Mouse (Mus musculus): ENCODE measurements around the gene Tmem59. TPM values are rescaled to one million over a fixed set of nuclear protein-coding genes. Genes with fewer than 3 reads are reported as not detected.

The Tmem59 gene
- polyA plus RNA-seq, 1 experiment from 2014 or later = 359 TPM

- Histone ChIP-seq H3K9me3 (replicated peaks; ENCODE audit: control insufficient read depth, low read length, poor library complexity, severe bottlenecking) (no peaks in the 10 kb centered on the region), H3K4me2 (ENCODE audit: low read length) (no peak overlapping the region), H3K27ac (ENCODE audit: low read length) (no peak overlapping the region), H3K9ac (ENCODE audit: low read depth, low read length) (no peak overlapping the region), H3K27me3 (ENCODE audit: control insufficient read depth, insufficient read depth, low read depth, low read length) (no peaks in the 10 kb centered on the region), H3K4me1 (ENCODE audit: control insufficient read depth, insufficient read depth, low read length) (no peaks in the 10 kb centered on the region), H3K36me3 (ENCODE audit: control insufficient read depth, insufficient read depth, low read length) (peaks cover 45% of the 10 kb centered on the region), H3K4me3 (ENCODE audit: low read depth, low read length) (no peak overlapping the region)
- ATAC-seq = no peak
- 95% methylated on average over 3 of the region's 3 CpGs for WGBS
Observed at GRCm38 (mm10) chr4:107193841-107194240, 15.6 kb downstream of the Tmem59 start.

- H3K4me3 ChIP-seq (ENCODE audit: low read depth, low read length) = no peak overlapping the region
- peaks cover 48% of the 10 kb centered on the region for H3K36me3 ChIP-seq (ENCODE audit: control insufficient read depth, insufficient read depth, low read length)
- H3K4me2 ChIP-seq (ENCODE audit: low read length) = no peak overlapping the region
- H3K27ac ChIP-seq (ENCODE audit: low read length) = no peak overlapping the region
- 97% methylated on average over 2 of the region's 2 CpGs for WGBS
- no peaks in the 10 kb centered on the region for H3K27me3 ChIP-seq (ENCODE audit: control insufficient read depth, insufficient read depth, low read depth, low read length)
- ATAC-seq = no peak
- no peaks in the 10 kb centered on the region for H3K4me1 ChIP-seq (ENCODE audit: control insufficient read depth, insufficient read depth, low read length)
- no peaks in the 10 kb centered on the region for H3K9me3 ChIP-seq (replicated peaks; ENCODE audit: control insufficient read depth, low read length, poor library complexity, severe bottlenecking)
- H3K9ac ChIP-seq (ENCODE audit: low read depth, low read length) = no peak overlapping the region
Observed at GRCm38 (mm10) chr4:107196454-107196853, 18.3 kb downstream of the Tmem59 start.

GRCm38 (mm10) chr4:107198072-107198471, 19.9 kb downstream of the Tmem59 start:
- 99% methylated on average over 5 of the region's 5 CpGs for WGBS

GRCm38 (mm10) chr4:107201779-107202178, 23.6 kb downstream of the Tmem59 start:
- Histone ChIP-seq H3K4me3 (ENCODE audit: low read depth, low read length) (no peak overlapping the region), H3K27me3 (ENCODE audit: control insufficient read depth, insufficient read depth, low read depth, low read length) (no peaks in the 10 kb centered on the region), H3K4me1 (ENCODE audit: control insufficient read depth, insufficient read depth, low read length) (no peaks in the 10 kb centered on the region), H3K27ac (ENCODE audit: low read length) (no peak overlapping the region), H3K36me3 (ENCODE audit: control insufficient read depth, insufficient read depth, low read length) (peaks cover 39% of the 10 kb centered on the region), H3K9ac (ENCODE audit: low read depth, low read length) (no peak overlapping the region), H3K4me2 (ENCODE audit: low read length) (no peak overlapping the region), H3K9me3 (replicated peaks; ENCODE audit: control insufficient read depth, low read length, poor library complexity, severe bottlenecking) (no peaks in the 10 kb centered on the region)
- WGBS = 96% methylated on average over 3 of the region's 3 CpGs
- ATAC-seq = no peak

More at GRCm38 (mm10) chr4:107198072-107198471, 19.9 kb downstream of the Tmem59 start:
- no peak overlapping the region for H3K9ac ChIP-seq (ENCODE audit: low read depth, low read length)
- no peak overlapping the region for H3K4me3 ChIP-seq (ENCODE audit: low read depth, low read length)
- no peaks in the 10 kb centered on the region for H3K4me1 ChIP-seq (ENCODE audit: control insufficient read depth, insufficient read depth, low read length)
- no peaks in the 10 kb centered on the region for H3K9me3 ChIP-seq (replicated peaks; ENCODE audit: control insufficient read depth, low read length, poor library complexity, severe bottlenecking)
- no peak overlapping the region for H3K27ac ChIP-seq (ENCODE audit: low read length)
- no peaks in the 10 kb centered on the region for H3K27me3 ChIP-seq (ENCODE audit: control insufficient read depth, insufficient read depth, low read depth, low read length)
- no peak for ATAC-seq
- peaks cover 52% of the 10 kb centered on the region for H3K36me3 ChIP-seq (ENCODE audit: control insufficient read depth, insufficient read depth, low read length)
- H3K4me2 ChIP-seq (ENCODE audit: low read length) = no peak overlapping the region

- Histone ChIP-seq H3K4me2 (ENCODE audit: low read length) (no peak overlapping the region), H3K27me3 (ENCODE audit: control insufficient read depth, insufficient read depth, low read depth, low read length) (no peaks in the 10 kb centered on the region), H3K36me3 (ENCODE audit: control insufficient read depth, insufficient read depth, low read length) (peaks cover 32% of the 10 kb centered on the region), H3K9me3 (replicated peaks; ENCODE audit: control insufficient read depth, low read length, poor library complexity, severe bottlenecking) (no peaks in the 10 kb centered on the region), H3K27ac (ENCODE audit: low read length) (no peak overlapping the region), H3K9ac (ENCODE audit: low read depth, low read length) (no peak overlapping the region), H3K4me1 (ENCODE audit: control insufficient read depth, insufficient read depth, low read length) (no peaks in the 10 kb centered on the region), H3K4me3 (ENCODE audit: low read depth, low read length) (no peak overlapping the region)
- ATAC-seq = no peak
- 91% methylated on average over 7 of the region's 7 CpGs for WGBS
Observed at GRCm38 (mm10) chr4:107203001-107203400, 24.8 kb downstream of the Tmem59 start.

- ATAC-seq = no peak
- no peak overlapping the region for H3K4me2 ChIP-seq (ENCODE audit: low read length)
- H3K9ac ChIP-seq (ENCODE audit: low read depth, low read length) = no peak overlapping the region
- no peaks in the 10 kb centered on the region for H3K27me3 ChIP-seq (ENCODE audit: control insufficient read depth, insufficient read depth, low read depth, low read length)
- no peaks in the 10 kb centered on the region for H3K4me1 ChIP-seq (ENCODE audit: control insufficient read depth, insufficient read depth, low read length)
- peaks cover 8% of the 10 kb centered on the region for H3K36me3 ChIP-seq (ENCODE audit: control insufficient read depth, insufficient read depth, low read length)
- 98% methylated on average over 2 of the region's 2 CpGs for WGBS
- no peaks in the 10 kb centered on the region for H3K9me3 ChIP-seq (replicated peaks; ENCODE audit: control insufficient read depth, low read length, poor library complexity, severe bottlenecking)
- no peak overlapping the region for H3K4me3 ChIP-seq (ENCODE audit: low read depth, low read length)
- no peak overlapping the region for H3K27ac ChIP-seq (ENCODE audit: low read length)
Observed at GRCm38 (mm10) chr4:107207016-107207415, 28.8 kb downstream of the Tmem59 start.

GRCm38 (mm10) chr4:107208880-107209279, 30.7 kb downstream of the Tmem59 start, which contains the start of gene Ldlrad1:
Ldlrad1 (plus strand) TSS chr4:107209180.
- H3K9ac ChIP-seq (ENCODE audit: low read depth, low read length) = no peak within 1 kb of the TSS
- H3K4me1 ChIP-seq (ENCODE audit: control insufficient read depth, insufficient read depth, low read length) = no peaks in the 10 kb centered on the region
- no peak within 1 kb of the TSS for H3K4me3 ChIP-seq (ENCODE audit: low read depth, low read length)
- ATAC-seq = no peak
- no peak within 1 kb of the TSS for H3K27ac ChIP-seq (ENCODE audit: low read length)
- WGBS = 91% methylated on average over 3 of the region's 3 CpGs
- no peaks in the 10 kb centered on the region for H3K36me3 ChIP-seq (ENCODE audit: control insufficient read depth, insufficient read depth, low read length)
- H3K4me2 ChIP-seq (ENCODE audit: low read length) = no peak within 1 kb of the TSS
- no peaks in the 10 kb centered on the region for H3K27me3 ChIP-seq (ENCODE audit: control insufficient read depth, insufficient read depth, low read depth, low read length)
- no peaks in the 10 kb centered on the region for H3K9me3 ChIP-seq (replicated peaks; ENCODE audit: control insufficient read depth, low read length, poor library complexity, severe bottlenecking)

GRCm38 (mm10) chr4:107210483-107211097, 32.4 kb downstream of the Tmem59 start:
- 83% methylated on average over 5 of the region's 5 CpGs for WGBS
- Histone ChIP-seq H3K4me1 (ENCODE audit: control insufficient read depth, insufficient read depth, low read length) (no peaks in the 10 kb centered on the region), H3K4me3 (ENCODE audit: low read depth, low read length) (no peak overlapping the region), H3K27me3 (ENCODE audit: control insufficient read depth, insufficient read depth, low read depth, low read length) (no peaks in the 10 kb centered on the region), H3K9me3 (replicated peaks; ENCODE audit: control insufficient read depth, low read length, poor library complexity, severe bottlenecking) (no peaks in the 10 kb centered on the region), H3K4me2 (ENCODE audit: low read length) (no peak overlapping the region), H3K27ac (ENCODE audit: low read length) (no peak overlapping the region), H3K9ac (ENCODE audit: low read depth, low read length) (no peak overlapping the region), H3K36me3 (ENCODE audit: control insufficient read depth, insufficient read depth, low read length) (no peaks in the 10 kb centered on the region)
- ATAC-seq = no peak

GRCm38 (mm10) chr4:107211465-107211864, 33.3 kb downstream of the Tmem59 start:
- no peaks in the 10 kb centered on the region for H3K36me3 ChIP-seq (ENCODE audit: control insufficient read depth, insufficient read depth, low read length)
- no peak for ATAC-seq
- no peak overlapping the region for H3K9ac ChIP-seq (ENCODE audit: low read depth, low read length)
- H3K4me1 ChIP-seq (ENCODE audit: control insufficient read depth, insufficient read depth, low read length) = no peaks in the 10 kb centered on the region
- H3K27ac ChIP-seq (ENCODE audit: low read length) = no peak overlapping the region
- H3K4me3 ChIP-seq (ENCODE audit: low read depth, low read length) = no peak overlapping the region
- H3K4me2 ChIP-seq (ENCODE audit: low read length) = no peak overlapping the region
- H3K9me3 ChIP-seq (replicated peaks; ENCODE audit: control insufficient read depth, low read length, poor library complexity, severe bottlenecking) = no peaks in the 10 kb centered on the region
- 70% methylated on average over 4 of the region's 4 CpGs for WGBS
- H3K27me3 ChIP-seq (ENCODE audit: control insufficient read depth, insufficient read depth, low read depth, low read length) = no peaks in the 10 kb centered on the region

Data from midbrain, embryonic 16.5 days (tissue).